ENCODE assay signal across 7 mouse cellular contexts in the genomic region with DNA sequence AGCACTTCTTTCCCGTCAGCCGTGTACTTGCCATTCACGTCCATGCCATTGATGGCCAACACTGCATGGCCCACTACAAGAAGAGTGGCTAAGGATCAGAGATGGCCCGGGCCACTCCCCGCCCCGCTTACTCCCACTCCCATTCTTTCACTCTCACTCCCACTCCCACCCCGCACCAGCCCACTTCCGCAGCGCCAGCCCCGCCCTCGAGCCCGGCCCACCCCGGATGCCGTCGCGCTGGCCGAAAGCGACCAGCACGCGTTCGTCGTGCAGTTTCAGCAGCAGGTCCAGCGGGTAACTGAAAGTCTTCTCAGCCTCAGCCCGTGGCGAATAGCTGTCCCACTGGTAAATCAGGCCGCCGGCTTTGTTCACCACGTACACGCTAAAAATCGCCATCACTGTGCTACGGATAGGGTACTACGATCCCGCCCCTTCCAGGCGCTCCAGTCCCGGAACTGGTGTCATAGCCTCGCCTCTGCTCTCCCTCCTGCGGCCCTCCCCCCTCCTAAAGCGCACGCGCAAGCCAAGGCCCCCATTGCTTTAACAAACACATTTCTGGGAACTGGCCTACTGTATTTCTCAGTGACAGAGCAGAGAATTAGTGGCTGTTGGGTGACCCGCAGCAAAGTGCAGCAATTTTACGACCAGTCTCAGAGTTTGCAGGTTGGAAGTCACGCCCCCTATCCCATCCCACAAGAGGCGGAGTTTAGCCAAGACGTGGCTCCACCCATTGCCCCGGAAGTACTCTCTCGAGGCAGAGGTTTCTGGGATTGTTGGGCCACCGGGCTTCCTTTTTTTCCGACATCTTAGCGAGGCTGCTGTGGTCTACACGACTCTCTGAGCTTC. TPM values are rescaled to one million over a fixed set of nuclear protein-coding genes. Genes with fewer than 3 reads are reported as not detected.
A peak's percentile ranks its signal among the peaks of the same experiment; 100 is the strongest.
DNase-seq lines count a peak whose midpoint lies in the region; ATAC-seq lines count a peak whose summit lies in the region.

A gene (plus strand): TSS at position 234 of the 846 bp plus-strand sequence.
A gene (minus strand): TSS at position 695 of the 846 bp plus-strand sequence.

- under 1% methylated on average over 51 of the region's 51 CpGs for WGBS in embryonic facial prominence, embryonic 12.5 days
- WGBS in limb, embryonic 11.5 days = under 1% methylated on average over 51 of the region's 51 CpGs
- under 1% methylated on average over 51 of the region's 51 CpGs for WGBS in midbrain, embryonic 14.5 days

- peak; percentile 90 for ATAC-seq in embryonic facial prominence, embryonic 12.5 days (ENCODE audit: insufficient number of reproducible peaks, insufficient read depth, low FRiP score, low TSS enrichment)
- ATAC-seq in limb, embryonic 11.5 days (ENCODE audit: insufficient number of reproducible peaks, low FRiP score, low TSS enrichment, low read depth) = peak; percentile 94
- peak; percentile 96 for ATAC-seq in midbrain, embryonic 14.5 days (ENCODE audit: low FRiP score, low TSS enrichment)

- H3K9me3 ChIP-seq in embryonic facial prominence, embryonic 12.5 days = no peaks in the 10 kb centered on the region
- H3K9me3 ChIP-seq in limb, embryonic 11.5 days (ENCODE audit: control insufficient read depth, low read length) = no peaks in the 10 kb centered on the region
- no peaks in the 10 kb centered on the region for H3K9me3 ChIP-seq in midbrain, embryonic 14.5 days (ENCODE audit: control insufficient read depth, low read length)

- H3K27me3 ChIP-seq in embryonic facial prominence, embryonic 12.5 days = no peaks in the 10 kb centered on the region
- H3K27me3 ChIP-seq in limb, embryonic 11.5 days (ENCODE audit: control insufficient read depth, insufficient read depth, low read length) = no peaks in the 10 kb centered on the region
- H3K27me3 ChIP-seq in midbrain, embryonic 14.5 days (ENCODE audit: control insufficient read depth, insufficient read depth, low read length) = no peaks in the 10 kb centered on the region

- DNase-seq in adrenal gland, postnatal 25 days = peak; percentile 89
- peak; percentile 100 for DNase-seq in heart, adult 11 months
- peak; percentile 95 for DNase-seq in kidney, adult 18-20 months
- peak; percentile 97 for DNase-seq in limb, embryonic 11.5 days (ENCODE audit: low spot score)
- DNase-seq in midbrain, embryonic 14.5 days = peak; percentile 98
- peak; percentile 82 to 92 for DNase-seq in spleen, adult 18-20 months

- peak within 1 kb of the TSS; percentile 64 for H3K4me3 ChIP-seq in embryonic facial prominence, embryonic 12.5 days
- peak within 1 kb of the TSS; percentile 84 for H3K4me3 ChIP-seq in limb, embryonic 11.5 days (ENCODE audit: low read depth, low read length)
- H3K4me3 ChIP-seq in midbrain, embryonic 14.5 days (replicated peaks; ENCODE audit: low read depth, low read length) = peak within 1 kb of the TSS; percentile 78

- peaks cover 64% of the 10 kb centered on the region for H3K36me3 ChIP-seq in embryonic facial prominence, embryonic 12.5 days
- peaks cover 30% of the 10 kb centered on the region for H3K36me3 ChIP-seq in limb, embryonic 11.5 days (ENCODE audit: control insufficient read depth, insufficient read depth, low read length)
- H3K36me3 ChIP-seq in midbrain, embryonic 14.5 days (ENCODE audit: control insufficient read depth, insufficient read depth, low read length) = peaks cover 66% of the 10 kb centered on the region

- H3K9ac ChIP-seq in embryonic facial prominence, embryonic 12.5 days = peak within 1 kb of the TSS; percentile 72
- peak within 1 kb of the TSS; percentile 87 for H3K9ac ChIP-seq in limb, embryonic 11.5 days (ENCODE audit: low read length)
- H3K9ac ChIP-seq in midbrain, embryonic 14.5 days (replicated peaks; ENCODE audit: low read length) = peak within 1 kb of the TSS; percentile 76

- H3K4me2 ChIP-seq in embryonic facial prominence, embryonic 12.5 days (replicated peaks) = peak within 1 kb of the TSS; percentile 66
- peak within 1 kb of the TSS; percentile 72 for H3K4me2 ChIP-seq in limb, embryonic 11.5 days (ENCODE audit: low read depth, severe bottlenecking)
- peak within 1 kb of the TSS; percentile 75 for H3K4me2 ChIP-seq in midbrain, embryonic 14.5 days (ENCODE audit: low read length)

- peaks cover 10% of the 10 kb centered on the region for H3K4me1 ChIP-seq in embryonic facial prominence, embryonic 12.5 days
- H3K4me1 ChIP-seq in limb, embryonic 11.5 days (ENCODE audit: control insufficient read depth, insufficient read depth, low read length) = no peaks in the 10 kb centered on the region
- peaks cover 18% of the 10 kb centered on the region for H3K4me1 ChIP-seq in midbrain, embryonic 14.5 days (ENCODE audit: control insufficient read depth, insufficient read depth, low read length)

- peak within 1 kb of the TSS; percentile 95 for H3K27ac ChIP-seq in embryonic facial prominence, embryonic 12.5 days
- peak within 1 kb of the TSS; percentile 90 for H3K27ac ChIP-seq in limb, embryonic 11.5 days (replicated peaks; ENCODE audit: low read depth, low read length)
- H3K27ac ChIP-seq in midbrain, embryonic 14.5 days (replicated peaks; ENCODE audit: low read depth, low read length) = peak within 1 kb of the TSS; percentile 96

RNA-seq across cellular contexts. Expression of the first gene that starts in this region (rescaled TPM):
- 1,083 and 1,176 TPM in 2 replicates for total RNA-seq in adrenal gland, postnatal 25 days (2021)
- polyA plus RNA-seq in embryonic facial prominence, embryonic 12.5 days (2016; fragmentation: Nextera tagmentation; extraction: Ambion mirVana) = 1,820 and 1,932 TPM in 2 replicates
- polyA plus RNA-seq in limb, embryonic 11.5 days (2014; fragmentation: Nextera tagmentation; extraction: Ambion mirVana) = 2,256 and 2,311 TPM in 2 replicates
- polyA plus RNA-seq in midbrain, embryonic 14.5 days (2014; fragmentation: Nextera tagmentation; extraction: Ambion mirVana) = 1,282 and 1,427 TPM in 2 replicates

RNA-seq across cellular contexts. Expression of the second gene that starts in this region (rescaled TPM):
- total RNA-seq in adrenal gland, postnatal 25 days (2021) = 89.7 and 92.0 TPM in 2 replicates
- 173 and 176 TPM in 2 replicates for polyA plus RNA-seq in embryonic facial prominence, embryonic 12.5 days (2016; fragmentation: Nextera tagmentation; extraction: Ambion mirVana)
- 141 TPM in 2 replicates for polyA plus RNA-seq in limb, embryonic 11.5 days (2014; fragmentation: Nextera tagmentation; extraction: Ambion mirVana)
- 329 and 359 TPM in 2 replicates for polyA plus RNA-seq in midbrain, embryonic 14.5 days (2014; fragmentation: Nextera tagmentation; extraction: Ambion mirVana)

Comparison
In these comparisons a context has a peak if more than half of its experiments do, and no peak if none do; other contexts are left out.
1. Peak in every context shown above with its lines: DNase-seq, ATAC-seq, H3K4me3 ChIP-seq and H3K27ac ChIP-seq.